Mouse (Mus musculus) c-Kit-positive CD71-positive TER-119-positive erythroid progenitor cells, embryonic 14.5 days (primary cell): ENCODE measurements at regions not wholly inside any gene's neighbourhood (a gene's known extent, or its start where the extent isn't known, plus 50 kb on each side); places are given as distances from the start of the nearest gene placed in this dataset.

Source experiments
- DNase-seq: peaks from one replicate; pipeline ENCODE4 v3.0.0-alpha.2; 2013; ENCODE audit warnings: low spot score

- no peak for DNase-seq
Observed at GRCm38 (mm10) chr4:153018138-153018921, 464.3 kb downstream of the Ajap1 start.

GRCm38 (mm10) chr4:153017816-153018137 lies 464.8 kb downstream of the Ajap1 start:
- no peak for DNase-seq

GRCm38 (mm10) chr4:153003338-153003737 lies 479.3 kb downstream of the Ajap1 start:
- DNase-seq: no peak

GRCm38 (mm10) chr4:153002516-153002915 lies 480.1 kb downstream of the Ajap1 start:
- peak; percentile 18 for DNase-seq

GRCm38 (mm10) chr4:153001761-153002160 lies 480.9 kb downstream of the Ajap1 start:
- DNase-seq: no peak

GRCm38 (mm10) chr4:152999526-152999925 lies 483.1 kb downstream of the Ajap1 start:
- no peak for DNase-seq

GRCm38 (mm10) chr4:152997251-152997650 lies 485.4 kb downstream of the Ajap1 start:
- DNase-seq: no peak

GRCm38 (mm10) chr4:152996641-152997040 lies 486.0 kb downstream of the Ajap1 start:
- DNase-seq: no peak

GRCm38 (mm10) chr4:152995052-152995595 lies 487.5 kb downstream of the Ajap1 start:
- DNase-seq: no peak

- no peak for DNase-seq
Observed at GRCm38 (mm10) chr4:152994206-152994605, 488.4 kb downstream of the Ajap1 start.

- DNase-seq: no peak
Observed at GRCm38 (mm10) chr4:152990266-152990665, 492.3 kb downstream of the Ajap1 start.

GRCm38 (mm10) chr4:152987726-152988125 lies 494.9 kb downstream of the Ajap1 start:
- no peak for DNase-seq

- DNase-seq: no peak
Observed at GRCm38 (mm10) chr4:152975012-152975675, 497.5 kb upstream of the Kcnab2 start.

- no peak for DNase-seq
Observed at GRCm38 (mm10) chr4:152963001-152963400, 485.3 kb upstream of the Kcnab2 start.

- DNase-seq: no peak
Observed at GRCm38 (mm10) chr4:152962165-152962564, 484.5 kb upstream of the Kcnab2 start.

- DNase-seq: no peak
Observed at GRCm38 (mm10) chr4:152961677-152962076, 484.0 kb upstream of the Kcnab2 start.

GRCm38 (mm10) chr4:152959627-152960230 lies 482.1 kb upstream of the Kcnab2 start:
- DNase-seq: no peak

- DNase-seq: no peak
Observed at GRCm38 (mm10) chr4:152953237-152953974, 475.7 kb upstream of the Kcnab2 start.

GRCm38 (mm10) chr4:152948956-152949355 lies 471.3 kb upstream of the Kcnab2 start:
- no peak for DNase-seq

- DNase-seq: peak; percentile 71
Observed at GRCm38 (mm10) chr4:152941159-152941558, 463.5 kb upstream of the Kcnab2 start.

- no peak for DNase-seq
Observed at GRCm38 (mm10) chr4:152936614-152937013, 458.9 kb upstream of the Kcnab2 start.

GRCm38 (mm10) chr4:152935484-152935883 lies 457.8 kb upstream of the Kcnab2 start:
- DNase-seq: no peak
